Mouse (Mus musculus) midbrain, embryonic 16.5 days (tissue): ENCODE data around the gene Ttc33. TPM values are rescaled to one million over a fixed set of nuclear protein-coding genes. Genes with fewer than 3 reads are reported as not detected.

Source experiments
- ATAC-seq: fragments of 200-750 bp; cut with Nextera tagmentation; 2 replicates; pipeline ENCODE4 v1.8.0; 2017; ENCODE audit warnings: moderate TSS enrichment
- H3K27ac ChIP-seq: fragments of 300-500 bp; sonication (generic); 2 replicates; pipeline ENCODE4 v1.5.1; 2014; ENCODE audit warnings: mild to moderate bottlenecking, low read length, mixed read lengths
- H3K27me3 ChIP-seq: fragments of 300-500 bp; sonication (generic); 2 replicates; pipeline ENCODE4 v1.6.1; 2014; ENCODE audit warnings: low read depth, low read length, mixed read lengths; ENCODE audit not compliant: control insufficient read depth, insufficient read depth
- H3K36me3 ChIP-seq: fragments of 300-500 bp; sonication (generic); 2 replicates; pipeline ENCODE4 v1.6.1; 2014; ENCODE audit warnings: mild to moderate bottlenecking, low read length, moderate library complexity, mixed read lengths; ENCODE audit not compliant: control insufficient read depth, insufficient read depth
- H3K4me1 ChIP-seq: fragments of 300-500 bp; sonication (generic); 2 replicates; pipeline ENCODE4 v1.6.1; 2014; ENCODE audit warnings: mild to moderate bottlenecking, low read length, mixed read lengths; ENCODE audit not compliant: control insufficient read depth, insufficient read depth
- H3K4me2 ChIP-seq: fragments of 300-500 bp; sonication (generic); 2 replicates; pipeline ENCODE4 v1.6.1; 2014; ENCODE audit warnings: mild to moderate bottlenecking, low read length, mixed read lengths
- H3K4me3 ChIP-seq: fragments of 300-500 bp; sonication (generic); 2 replicates; pipeline ENCODE4 v1.5.1; 2014; ENCODE audit warnings: low read depth, mild to moderate bottlenecking, low read length, moderate library complexity, mixed read lengths
- H3K9ac ChIP-seq: fragments of 300-500 bp; sonication (generic); 2 replicates; pipeline ENCODE4 v1.6.1; 2014; ENCODE audit warnings: low read depth, low read length, mixed read lengths
- H3K9me3 ChIP-seq: fragments of 300-500 bp; sonication (generic); replicated peaks from 2 replicates; pipeline ENCODE4 v1.6.1; 2014; ENCODE audit warnings: mild to moderate bottlenecking, low read length, mixed read lengths; ENCODE audit not compliant: control insufficient read depth, poor library complexity, severe bottlenecking
- whole genome bisulfite sequencing: fragments of 180-500 bp; shearing (Covaris S2); extraction: QIAGEN DNeasy Blood & Tissue Kit; methylation state at CpG from one replicate; pipeline ENCODE4 v1.1.7; 2014; 5-methylcytosine and 5-hydroxymethylcytosine counted together
- polyA plus RNA-seq: library from polyadenylated mRNA; unstranded; fragments of >200 nt; fragmentation: Nextera tagmentation; extraction: Ambion mirVana; gene quantifications from 2 replicates; pipeline ENCODE4 v1.2.1, GENCODE M21; 2015

Gene Ttc33
- polyA plus RNA-seq, 1 experiment from 2014 or later, result 58.0 TPM

GRCm38 (mm10) chr15:5235527-5235926, 50.2 kb downstream of the Ttc33 start:
- WGBS, result 51% methylated on average over 8 of the region's 8 CpGs

GRCm38 (mm10) chr15:5236538-5236937, 51.2 kb downstream of the Ttc33 start:
- Histone ChIP-seq H3K4me3 (no peak overlapping the region), H3K27ac (no peak overlapping the region), H3K27me3 (peaks cover 5% of the 10 kb centered on the region), H3K9me3 (no peaks in the 10 kb centered on the region), H3K9ac (no peak overlapping the region), H3K4me1 (no peaks in the 10 kb centered on the region), H3K36me3 (no peaks in the 10 kb centered on the region), H3K4me2 (no peak overlapping the region)
- peak; percentile 86 for ATAC-seq
- 14% methylated on average over 6 of the region's 6 CpGs for WGBS

More at GRCm38 (mm10) chr15:5235527-5235926, 50.2 kb downstream of the Ttc33 start:
- Histone ChIP-seq H3K9me3 (no peaks in the 10 kb centered on the region), H3K36me3 (no peaks in the 10 kb centered on the region), H3K9ac (no peak overlapping the region), H3K27ac (no peak overlapping the region), H3K4me1 (no peaks in the 10 kb centered on the region), H3K4me3 (no peak overlapping the region), H3K4me2 (no peak overlapping the region), H3K27me3 (peaks cover 5% of the 10 kb centered on the region)
- no peak for ATAC-seq

- Histone ChIP-seq H3K4me3 (no peak overlapping the region), H3K9me3 (no peaks in the 10 kb centered on the region), H3K27ac (no peak overlapping the region), H3K36me3 (no peaks in the 10 kb centered on the region), H3K4me1 (peaks cover 5% of the 10 kb centered on the region; the same call in 1 of the 2 replicates), H3K9ac (no peak overlapping the region), H3K27me3 (peaks cover 5% of the 10 kb centered on the region), H3K4me2 (no peak overlapping the region)
- WGBS, result 44% methylated on average over 7 of the region's 7 CpGs
- peak; percentile 57; the same call in 1 of the 2 replicates for ATAC-seq
These were observed 51.8 kb downstream of the Ttc33 start for GRCm38 (mm10) chr15:5237012-5237660.

GRCm38 (mm10) chr15:5238073-5238472, 52.7 kb downstream of the Ttc33 start:
- no peak for ATAC-seq
- H3K36me3 ChIP-seq, result no peaks in the 10 kb centered on the region
- H3K9me3 ChIP-seq, result no peaks in the 10 kb centered on the region
- no peak overlapping the region for H3K4me3 ChIP-seq
- no peak overlapping the region for H3K27ac ChIP-seq
- H3K4me2 ChIP-seq, result no peak overlapping the region
- H3K4me1 ChIP-seq, result peaks cover 12% of the 10 kb centered on the region
- no peak overlapping the region for H3K9ac ChIP-seq
- WGBS, result 78% methylated on average over 7 of the region's 7 CpGs
- peaks cover 5% of the 10 kb centered on the region for H3K27me3 ChIP-seq

- H3K4me3 ChIP-seq, result no peak overlapping the region
- ATAC-seq, result no peak
- no peak overlapping the region for H3K4me2 ChIP-seq
- peaks cover 9% of the 10 kb centered on the region for H3K27me3 ChIP-seq
- 95% methylated on average over 4 of the region's 4 CpGs for WGBS
- H3K27ac ChIP-seq, result no peak overlapping the region
- H3K36me3 ChIP-seq, result no peaks in the 10 kb centered on the region
- H3K4me1 ChIP-seq, result peaks cover 17% of the 10 kb centered on the region
- H3K9ac ChIP-seq, result no peak overlapping the region
- no peaks in the 10 kb centered on the region for H3K9me3 ChIP-seq
These were observed 53.2 kb downstream of the Ttc33 start for GRCm38 (mm10) chr15:5238553-5238952.

GRCm38 (mm10) chr15:5239361-5239760, 54.0 kb downstream of the Ttc33 start:
- no peak overlapping the region for H3K4me2 ChIP-seq

GRCm38 (mm10) chr15:5239901-5240300, 54.6 kb downstream of the Ttc33 start:
- WGBS, result 73% methylated on average over 6 of the region's 6 CpGs
- H3K4me1 ChIP-seq, result peaks cover 27% of the 10 kb centered on the region

More at GRCm38 (mm10) chr15:5239361-5239760, 54.0 kb downstream of the Ttc33 start:
- no peak overlapping the region for H3K9ac ChIP-seq
- peaks cover 22% of the 10 kb centered on the region for H3K4me1 ChIP-seq
- H3K36me3 ChIP-seq, result no peaks in the 10 kb centered on the region
- ATAC-seq, result no peak
- H3K9me3 ChIP-seq, result no peaks in the 10 kb centered on the region
- H3K4me3 ChIP-seq, result no peak overlapping the region
- H3K27ac ChIP-seq, result no peak overlapping the region
- WGBS, result 77% methylated on average over 4 of the region's 4 CpGs
- H3K27me3 ChIP-seq, result peaks cover 14% of the 10 kb centered on the region

GRCm38 (mm10) chr15:5240360-5240759, 55.0 kb downstream of the Ttc33 start:
- peaks cover 27% of the 10 kb centered on the region for H3K4me1 ChIP-seq
- no peak for ATAC-seq
- H3K9me3 ChIP-seq, result no peaks in the 10 kb centered on the region
- WGBS, result 82% methylated on average over 6 of the region's 6 CpGs
- H3K27ac ChIP-seq, result no peak overlapping the region
- peaks cover 22% of the 10 kb centered on the region for H3K27me3 ChIP-seq
- no peak overlapping the region for H3K4me3 ChIP-seq
- H3K9ac ChIP-seq, result no peak overlapping the region
- H3K4me2 ChIP-seq, result no peak overlapping the region
- H3K36me3 ChIP-seq, result no peaks in the 10 kb centered on the region

More at GRCm38 (mm10) chr15:5239901-5240300, 54.6 kb downstream of the Ttc33 start:
- Histone ChIP-seq H3K27me3 (peaks cover 19% of the 10 kb centered on the region), H3K9ac (no peak overlapping the region), H3K4me3 (no peak overlapping the region), H3K4me2 (no peak overlapping the region), H3K27ac (no peak overlapping the region), H3K36me3 (no peaks in the 10 kb centered on the region), H3K9me3 (no peaks in the 10 kb centered on the region)
- ATAC-seq, result no peak

- Histone ChIP-seq H3K4me1 (peaks cover 27% of the 10 kb centered on the region), H3K4me2 (peak overlapping the region; percentile 83), H3K27ac (no peak overlapping the region), H3K4me3 (peak overlapping the region; percentile 54), H3K9ac (peak overlapping the region; percentile 66), H3K27me3 (peaks cover 29% of the 10 kb centered on the region), H3K9me3 (no peaks in the 10 kb centered on the region), H3K36me3 (no peaks in the 10 kb centered on the region)
- WGBS, result 17% methylated on average over 12 of the region's 12 CpGs
- ATAC-seq, result peak; percentile 65
These were observed 56.2 kb downstream of the Ttc33 start for GRCm38 (mm10) chr15:5241304-5242201.
